Mouse (Mus musculus) Patski (cell line): ENCODE data around the gene Met. TPM values are rescaled to one million over a fixed set of nuclear protein-coding genes. Genes with fewer than 3 reads are reported as not detected.

Experiments used
- ATAC-seq: fragments of 100-300 bp; one replicate; pipeline ENCODE4 v1.8.0; 2021
- CTCF ChIA-PET: fragments of 350-600 bp; sonication (Branson Sonifier 250); formaldehyde crosslinking; loops from one replicate; lab custom pipeline; 2022; ENCODE audit warnings: inconsistent platforms; lab: Charles Lee
- POLR2A ChIA-PET: fragments of 350-600 bp; sonication (Branson Sonifier 250); formaldehyde crosslinking; loops from one replicate; lab custom pipeline; 2022; ENCODE audit warnings: antibody characterized with exemption, inconsistent platforms; lab: Charles Lee
- DNase-seq: peaks from one replicate; pipeline ENCODE4 v3.0.0-alpha.2; 2011; ENCODE audit warnings: low read depth, low spot score
- H3K27me3 ChIP-seq: fragments of 371-371 bp; one replicate; pipeline ENCODE4 v1.5.1; 2021
- CTCF ChIP-seq: fragments of 100-300 bp; IDR thresholded peaks from one replicate; pipeline ENCODE4 v1.5.1; 2021
- in situ Hi-C: fragments of 300-500 bp; cut with MboI; formaldehyde crosslinking; loops from 3 replicates; pipeline ENCODE4 v1.11.1; 2018; ENCODE audit warnings: low pct_unique_long_range_greater_than_20kb, mixed read lengths
- polyA plus RNA-seq: library from polyadenylated mRNA; unstranded; gene quantifications from one replicate; pipeline ENCODE4 v1.2.3, GENCODE M21; 2021

The Met gene
- polyA plus RNA-seq, 1 experiment from 2014 or later: 128 TPM

DNA sequence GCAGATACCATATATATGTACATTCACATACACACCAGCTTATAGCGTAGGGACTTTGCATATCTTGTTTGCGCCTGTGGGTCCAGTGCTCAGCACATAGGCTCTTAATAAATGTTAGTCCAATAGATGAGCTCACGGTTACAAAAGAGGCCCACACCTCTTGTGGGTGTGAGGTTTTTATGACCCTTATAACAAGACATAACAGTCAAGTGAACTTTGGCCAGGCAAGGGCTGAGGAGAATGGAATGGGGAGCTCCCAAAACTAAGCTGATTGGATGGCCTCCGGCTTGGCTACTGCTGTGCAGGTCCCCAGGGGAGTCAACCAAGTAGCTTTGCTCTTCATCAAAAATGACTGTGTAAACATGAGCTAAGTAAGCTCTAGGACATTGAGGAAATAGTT lies 96.1 kb downstream of the Met start:
- ChIA-PET POLR2A (interaction anchor here (0.8 kb wide), 1 partner anchor 344 kb away, joined by 3 read pairs; no protein-coding TSS in a partner anchor), CTCF (interaction anchor here (0.8 to 1.6 kb wide), 3 partner anchors 10 to 76 kb away, joined by 3 to 6 read pairs (median 3); partner anchors contain the start of gene Capza2)
- DNase-seq: no peak
- no peak for ATAC-seq
- no peak for TF ChIP-seq CTCF
- in situ Hi-C loops: loop anchor here (5.0 to 25.0 kb wide), 3 partner anchors 77 to 1822 kb away; partner anchors contain the start of gene Met
- no peaks in the 10 kb centered on the region for H3K27me3 ChIP-seq

DNA sequence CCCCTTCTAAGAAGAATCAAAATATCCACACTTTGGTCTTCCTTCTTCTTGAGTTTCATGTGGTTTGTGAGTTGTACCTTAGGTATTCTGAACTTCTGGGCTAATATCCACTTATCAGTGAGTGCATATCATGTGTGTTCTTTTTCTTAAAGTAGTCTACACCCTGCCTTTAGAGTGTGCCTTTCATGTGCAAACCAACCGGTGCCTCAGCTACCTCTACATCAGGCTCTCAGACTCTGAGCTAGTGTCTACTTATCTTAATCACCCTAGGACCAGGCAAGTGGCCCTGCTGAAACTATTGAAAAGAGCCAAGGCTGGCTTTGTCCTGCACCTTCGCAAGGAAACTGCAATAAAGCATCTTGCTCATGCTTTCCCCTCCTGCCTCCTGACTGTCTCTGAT lies 97.7 kb downstream of the Met start:
- ChIA-PET POLR2A (no interaction called here), CTCF (interaction anchor here (1.5 kb wide), 1 partner anchor 11 kb away, joined by 3 read pairs; no protein-coding TSS in a partner anchor)
- no peaks in the 10 kb centered on the region for H3K27me3 ChIP-seq
- ATAC-seq: no peak
- no peak for DNase-seq
- no peak for TF ChIP-seq CTCF
- in situ Hi-C loops: loop anchor here (25.0 kb wide), 1 partner anchor 1824 kb away; no protein-coding TSS in a partner anchor

DNA sequence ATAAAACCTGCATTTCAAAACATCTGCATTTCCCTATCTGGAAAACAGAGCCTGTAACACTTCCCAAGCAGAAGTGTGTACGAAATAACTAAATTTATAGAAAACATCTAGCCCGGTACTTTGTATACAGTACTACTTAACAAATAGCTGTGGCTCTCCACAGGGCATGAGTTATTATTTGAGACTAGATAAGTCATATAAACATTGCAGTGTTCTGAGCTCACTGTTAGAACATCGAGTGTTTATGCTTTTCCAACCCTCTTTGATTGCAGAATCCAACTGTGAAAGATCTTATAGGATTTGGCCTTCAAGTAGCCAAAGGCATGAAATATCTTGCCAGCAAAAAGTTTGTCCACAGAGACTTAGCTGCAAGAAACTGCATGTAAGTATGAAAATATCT lies 98.3 kb downstream of the Met start:
- CTCF ChIA-PET: interaction anchor here (1.5 kb wide), 1 partner anchor 11 kb away, joined by 3 read pairs; no protein-coding TSS in a partner anchor
- in situ Hi-C loops: loop anchor here (25.0 kb wide), 1 partner anchor 1825 kb away; no protein-coding TSS in a partner anchor
- H3K27me3 ChIP-seq: no peaks in the 10 kb centered on the region
- ATAC-seq (no peak), DNase-seq (no peak)
- POLR2A ChIA-PET: no interaction called here
- TF ChIP-seq CTCF: no peak

DNA sequence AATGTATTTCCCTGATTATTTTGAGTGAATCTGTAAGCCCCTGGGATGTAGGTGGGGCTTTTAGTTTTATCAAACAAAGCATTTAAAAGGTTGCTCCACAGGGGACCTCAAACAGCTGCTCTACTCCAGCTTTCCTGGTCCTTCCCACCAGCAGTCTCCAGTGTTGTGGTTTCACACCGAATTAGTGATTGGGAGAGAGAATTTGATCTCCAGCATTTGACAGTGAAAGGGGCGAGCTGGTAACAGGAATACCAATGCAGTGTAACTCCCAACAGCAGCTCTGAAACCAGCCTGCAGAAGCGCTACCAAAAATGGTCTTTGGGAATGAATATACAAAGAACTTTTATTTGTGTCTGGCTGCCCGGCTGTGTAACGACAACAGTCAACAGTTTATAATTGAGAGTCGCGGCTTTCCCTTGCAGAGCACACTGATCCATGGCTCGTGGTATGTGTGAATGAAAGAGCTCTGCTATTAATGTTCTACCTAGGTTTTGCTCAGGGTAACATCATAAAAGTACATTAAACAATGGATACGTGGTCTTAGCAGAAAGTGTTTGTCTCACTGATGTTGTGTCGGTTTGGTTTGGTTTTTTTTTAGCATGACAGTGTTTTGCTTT lies 99.0 kb downstream of the Met start:
- POLR2A ChIA-PET: no interaction called here
- H3K27me3 ChIP-seq: no peaks in the 10 kb centered on the region
- in situ Hi-C loops: loop anchor here (25.0 kb wide), 1 partner anchor 1825 kb away; no protein-coding TSS in a partner anchor
- no peak for DNase-seq
- no peak for TF ChIP-seq CTCF
- ATAC-seq: no peak
- CTCF ChIA-PET: interaction anchor here (1.5 kb wide), 1 partner anchor 12 kb away, joined by 3 read pairs; no protein-coding TSS in a partner anchor

DNA sequence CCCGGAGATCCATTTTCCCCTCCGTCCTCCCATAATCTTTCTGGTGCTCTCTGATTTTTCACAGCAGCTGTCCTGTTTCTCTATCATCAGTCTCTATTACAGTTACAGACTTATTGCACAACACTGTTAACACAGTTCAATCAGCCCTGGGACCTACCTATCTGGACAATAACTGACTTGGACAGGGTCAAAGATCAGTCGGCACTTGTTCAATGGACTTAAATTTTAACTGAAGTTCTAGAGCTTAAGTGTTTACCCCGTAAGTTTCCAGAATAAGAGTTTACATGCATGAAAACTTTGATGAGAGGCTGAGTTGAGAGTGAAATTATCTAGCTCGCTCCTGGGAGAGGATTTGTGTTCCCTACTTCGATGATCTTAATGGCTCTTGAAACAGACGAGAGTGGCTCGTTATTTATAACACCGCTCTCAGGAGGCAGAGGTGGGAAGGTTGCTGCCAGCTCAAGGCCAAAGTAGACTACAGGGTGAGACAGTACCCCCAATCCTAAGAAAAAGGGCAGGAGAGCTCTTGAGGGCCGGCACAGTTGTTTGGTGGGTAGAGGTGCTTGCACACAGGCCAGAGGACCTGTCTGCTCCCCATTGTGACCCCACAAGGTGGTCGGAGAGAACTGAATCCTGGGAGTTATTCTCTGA lies 105.2 kb downstream of the Met start:
- no peak for DNase-seq
- no peaks in the 10 kb centered on the region for H3K27me3 ChIP-seq
- ChIA-PET POLR2A (interaction anchor here (1.3 kb wide), 1 partner anchor 10 kb away, joined by 5 read pairs; no protein-coding TSS in a partner anchor), CTCF (interaction anchor here (1.3 kb wide), 1 partner anchor 8 kb away, joined by 7 read pairs; no protein-coding TSS in a partner anchor)
- in situ Hi-C loops: loop anchor here (25.0 kb wide), 1 partner anchor 1832 kb away; no protein-coding TSS in a partner anchor
- no peak for TF ChIP-seq CTCF
- ATAC-seq: no peak

DNA sequence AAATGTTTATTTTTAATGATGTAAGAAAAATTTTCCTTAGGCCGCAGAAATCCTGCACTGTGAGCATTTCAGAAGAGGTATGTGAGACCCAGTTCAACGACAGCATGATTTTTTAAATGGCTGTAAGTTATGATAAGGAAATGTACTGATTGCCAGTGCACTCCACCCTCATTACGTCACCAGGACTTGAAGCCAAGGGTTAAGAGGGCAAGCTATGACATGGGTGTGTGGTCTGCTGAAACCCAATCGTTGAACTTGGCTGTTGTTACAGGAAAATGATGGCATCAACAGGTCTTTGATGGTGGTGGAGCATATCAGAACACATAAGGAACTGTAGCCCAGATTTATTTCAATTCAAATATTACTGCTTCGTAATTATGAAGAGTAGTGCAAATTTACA lies 109.6 kb downstream of the Met start:
- H3K27me3 ChIP-seq: no peaks in the 10 kb centered on the region
- no peak for TF ChIP-seq CTCF
- no peak for ATAC-seq
- in situ Hi-C loops: loop anchor here (25.0 kb wide), 1 partner anchor 1836 kb away; no protein-coding TSS in a partner anchor
- DNase-seq: no peak
- ChIA-PET POLR2A (no interaction called here), CTCF (interaction anchor here (1.7 kb wide), 1 partner anchor 210 kb away, joined by 6 read pairs; no protein-coding TSS in a partner anchor)

DNA sequence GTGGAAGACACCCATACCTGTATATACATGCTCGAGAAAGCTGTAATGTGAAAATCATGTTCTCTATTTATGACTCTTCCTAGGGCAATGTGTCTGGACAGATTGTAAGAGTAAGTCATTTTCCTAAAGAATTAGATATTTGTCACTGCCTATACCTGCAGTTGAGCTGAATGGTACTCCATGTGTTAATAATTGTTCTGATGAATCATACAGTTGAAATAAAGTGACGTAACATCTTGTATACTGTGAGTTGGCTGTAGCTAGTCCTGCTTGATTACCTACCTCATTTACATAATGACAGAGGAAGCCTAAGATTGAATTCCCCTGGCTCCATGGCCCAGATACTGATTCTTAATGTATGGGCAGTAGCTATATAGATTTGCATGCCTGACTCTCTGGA lies 110.1 kb downstream of the Met start:
- DNase-seq (no peak), ATAC-seq (peak; percentile 39)
- ChIA-PET POLR2A (no interaction called here), CTCF (interaction anchor here (1.2 to 1.7 kb wide), 3 partner anchors 15 to 211 kb away, joined by 3 to 6 read pairs (median 3); no protein-coding TSS in a partner anchor)
- in situ Hi-C loops: loop anchor here (25.0 kb wide), 1 partner anchor 1836 kb away; no protein-coding TSS in a partner anchor
- H3K27me3 ChIP-seq: no peaks in the 10 kb centered on the region
- no peak for TF ChIP-seq CTCF

DNA sequence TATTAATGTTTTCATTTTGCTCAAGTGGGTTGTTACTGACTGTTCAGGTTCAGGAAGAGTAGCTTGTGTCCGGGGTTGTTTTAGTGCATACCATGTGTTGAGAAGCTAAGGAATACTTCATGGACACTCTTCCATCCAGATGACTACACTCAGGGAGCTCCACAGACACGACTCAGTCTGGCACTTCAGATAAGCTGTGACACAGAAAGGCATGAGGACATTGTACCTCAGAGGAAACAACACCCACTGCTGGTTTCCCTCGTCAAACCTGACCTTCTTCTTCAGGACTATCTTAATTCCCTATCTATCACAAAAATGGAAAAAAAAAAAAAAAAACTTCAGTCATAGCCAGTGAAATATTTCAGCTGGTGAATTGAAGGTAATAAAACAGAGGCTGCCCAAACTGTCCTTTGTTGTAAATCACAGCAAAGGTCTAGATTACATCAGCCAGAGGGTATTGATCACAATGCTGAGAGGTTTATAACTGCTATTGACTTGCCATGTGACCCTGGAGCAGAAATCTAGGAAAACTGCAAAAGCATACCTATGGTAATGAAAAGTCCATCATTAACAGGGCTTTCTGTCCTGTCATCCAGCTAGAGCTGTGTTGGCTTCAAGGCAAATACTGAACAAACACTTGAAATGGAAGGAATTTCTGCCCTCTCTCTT lies 114.6 kb downstream of the Met start:
- TF ChIP-seq CTCF: no peak
- ChIA-PET POLR2A (interaction anchor here (0.6 to 0.7 kb wide), 2 partner anchors 9 to 331 kb away, joined by 4 to 5 read pairs; no protein-coding TSS in a partner anchor), CTCF (interaction anchor here (0.7 to 2.1 kb wide), 4 partner anchors 10 to 114 kb away, joined by 3 to 7 read pairs (median 5); partner anchors contain the start of gene Met)
- in situ Hi-C loops: no loop called here
- DNase-seq (no peak), ATAC-seq (no peak)
- no peaks in the 10 kb centered on the region for H3K27me3 ChIP-seq

DNA sequence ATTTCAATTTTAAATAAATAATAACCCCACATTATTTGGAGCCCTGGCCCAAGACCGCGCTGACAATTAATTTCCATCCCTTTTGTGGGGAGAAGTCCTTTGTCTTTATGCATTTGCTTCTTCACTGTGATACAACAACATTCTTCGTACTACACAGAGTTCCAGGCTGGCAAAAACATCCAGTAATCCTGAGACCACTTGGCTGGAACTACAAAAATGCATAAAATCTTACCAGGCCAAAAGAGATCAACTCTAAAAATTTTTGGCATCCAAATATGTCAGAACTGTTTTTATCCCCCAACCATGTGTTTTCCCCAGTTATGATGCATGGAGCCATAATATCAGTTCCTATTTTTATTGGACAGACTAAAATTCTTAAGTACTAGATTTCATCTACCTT lies 116.7 kb downstream of the Met start:
- ATAC-seq (no peak), DNase-seq (no peak)
- in situ Hi-C loops: no loop called here
- POLR2A ChIA-PET: no interaction called here
- no peak for TF ChIP-seq CTCF
- H3K27me3 ChIP-seq: no peaks in the 10 kb centered on the region
- CTCF ChIA-PET: interaction anchor here (0.9 to 1.5 kb wide), 3 partner anchors 9 to 115 kb away, joined by 3 to 5 read pairs (median 4); no protein-coding TSS in a partner anchor

DNA sequence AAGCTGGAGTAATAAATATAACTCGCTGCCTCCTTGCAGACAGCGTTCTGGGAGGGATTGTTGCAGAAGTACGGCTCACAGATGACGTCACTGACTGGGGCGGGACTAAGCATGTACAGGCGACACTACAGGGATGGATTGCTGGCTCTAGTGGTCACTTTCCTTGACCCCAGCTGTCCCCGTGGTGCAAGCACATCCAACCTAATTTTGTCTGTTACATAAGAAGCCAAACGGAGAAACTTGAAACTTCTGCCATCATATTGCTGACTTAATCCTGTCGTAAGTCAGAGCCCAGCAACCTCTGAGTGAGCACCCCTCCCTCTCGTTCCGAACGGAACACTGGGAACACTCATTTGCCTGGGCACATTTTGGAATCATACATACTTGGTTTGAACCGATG lies 120.4 kb downstream of the Met start:
- ChIA-PET POLR2A (no interaction called here), CTCF (interaction anchor here (1.7 kb wide), 1 partner anchor 221 kb away, joined by 4 read pairs; no protein-coding TSS in a partner anchor)
- in situ Hi-C loops: no loop called here
- ATAC-seq: no peak
- TF ChIP-seq CTCF: no peak
- no peaks in the 10 kb centered on the region for H3K27me3 ChIP-seq
- no peak for DNase-seq
